Mouse (Mus musculus) hindbrain, postnatal 0 days (tissue): ENCODE data around the gene Cysrt1. TPM values are rescaled to one million over a fixed set of nuclear protein-coding genes. Genes with fewer than 3 reads are reported as not detected.
A peak's percentile ranks its signal among the peaks of the same experiment; 100 is the strongest.

ENCODE experiments used
- ATAC-seq: fragments of 200-750 bp; cut with Nextera tagmentation; 2 replicates; pipeline ENCODE4 v1.8.0; 2017; ENCODE audit warnings: mild to moderate bottlenecking, moderate TSS enrichment, moderate library complexity
- DNase-seq: peaks from one replicate; pipeline ENCODE4 v3.0.0-alpha.2; 2015; ENCODE audit warnings: low spot score
- H3K27ac ChIP-seq: fragments of 300-500 bp; sonication (generic); 2 replicates; pipeline ENCODE4 v1.5.1; 2014; ENCODE audit warnings: mild to moderate bottlenecking
- H3K27me3 ChIP-seq: fragments of 300-500 bp; sonication (generic); 2 replicates; pipeline ENCODE4 v1.6.1; 2014; ENCODE audit warnings: low read length, mixed read lengths; ENCODE audit not compliant: insufficient read depth
- H3K36me3 ChIP-seq: fragments of 300-500 bp; sonication (generic); 2 replicates; pipeline ENCODE4 v1.6.1; 2014; ENCODE audit warnings: low read length, mixed read lengths; ENCODE audit not compliant: insufficient read depth
- H3K4me1 ChIP-seq: fragments of 300-500 bp; sonication (generic); 2 replicates; pipeline ENCODE4 v1.6.1; 2014; ENCODE audit warnings: antibody characterized with exemption, low read length, mixed read lengths; ENCODE audit not compliant: insufficient read depth
- H3K4me2 ChIP-seq: fragments of 300-500 bp; sonication (generic); 2 replicates; pipeline ENCODE4 v1.6.1; 2014; ENCODE audit warnings: low read depth, mild to moderate bottlenecking, low read length, moderate library complexity, mixed read lengths
- H3K4me3 ChIP-seq: fragments of 300-500 bp; sonication (generic); 2 replicates; pipeline ENCODE4 v1.5.1; 2014; ENCODE audit warnings: low read length
- H3K9ac ChIP-seq: fragments of 300-500 bp; sonication (generic); replicated peaks from 2 replicates; pipeline ENCODE4 v1.6.1; 2014; ENCODE audit warnings: mild to moderate bottlenecking, low read length, moderate library complexity, mixed read lengths
- H3K9me3 ChIP-seq: fragments of 300-500 bp; sonication (generic); 2 replicates; pipeline ENCODE4 v1.6.1; 2016; ENCODE audit warnings: low read length, mixed read lengths
- CTCF ChIP-seq: IDR thresholded peaks from 2 replicates; pipeline ENCODE4 v1.5.1; 2016; ENCODE audit warnings: antibody characterized with exemption, control low read depth, low read depth
- WGBS: fragments of 180-500 bp; shearing (Covaris S2); extraction: QIAGEN DNeasy Blood & Tissue Kit; methylation state at CpG from one replicate; pipeline ENCODE4 v1.1.7; 2014; 5-methylcytosine and 5-hydroxymethylcytosine counted together
- polyA plus RNA-seq: library from polyadenylated mRNA; unstranded; fragments of >200 nt; fragmentation: Nextera tagmentation; extraction: Ambion mirVana; gene quantifications from 2 replicates; pipeline ENCODE4 v1.2.1, GENCODE M21; 2015
- total RNA-seq: library from RNA; depleted of rRNA; stranded (reverse); fragments of >200 nt; gene quantifications from 2 replicates; pipeline ENCODE4 v1.2.3, GENCODE M21; 2014; rRNA removed

Gene Cysrt1
- total and polyA plus RNA-seq, 2 experiments from 2014 or later, result 0.24 TPM; not detected in 1

DNA sequence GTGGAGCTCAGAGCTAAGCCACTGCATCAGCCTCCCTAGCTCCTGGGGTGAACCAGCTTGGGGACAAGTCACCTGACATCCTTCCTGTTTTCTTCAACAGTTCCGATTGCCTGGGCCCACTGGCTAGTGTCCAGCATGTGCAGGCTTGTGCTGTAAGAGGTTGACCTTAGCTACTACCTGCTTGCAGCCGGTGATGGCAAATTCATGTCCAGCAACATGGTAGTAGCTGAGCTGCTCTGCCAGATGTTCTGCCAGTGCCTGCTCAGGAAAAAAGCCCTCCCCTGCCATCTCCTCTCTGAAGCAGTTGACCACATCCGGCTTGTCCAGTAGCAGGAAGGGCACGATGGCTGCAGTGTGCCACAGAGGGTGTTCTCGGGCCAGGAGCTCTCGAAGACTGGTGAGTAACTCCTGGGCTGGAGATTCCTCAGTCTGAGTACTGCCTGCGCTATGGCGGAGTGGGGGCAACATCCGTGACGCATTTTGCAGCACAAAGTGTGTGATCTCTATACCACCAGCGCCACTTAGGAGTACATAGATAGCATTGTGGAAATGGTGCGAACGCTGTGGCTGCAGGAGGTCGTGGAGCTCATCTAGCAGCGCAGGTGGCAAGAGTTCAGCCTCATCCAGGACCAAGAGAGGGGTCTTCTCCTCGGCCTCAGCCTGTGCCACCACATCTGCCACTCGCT, 47.6 kb downstream of the Cysrt1 start:
- 0 out of 2 replicates have a peak, but pooled peaks cover 3% of the 10 kb centered on the region for H3K4me1 ChIP-seq
- peaks cover 8% of the 10 kb centered on the region for H3K36me3 ChIP-seq
- H3K27ac ChIP-seq, result no peak overlapping the region
- no peak overlapping the region for H3K4me2 ChIP-seq
- no peak for TF ChIP-seq CTCF
- no peak overlapping the region for H3K9ac ChIP-seq
- DNase-seq (no peak), ATAC-seq (no peak)
- no peak overlapping the region for H3K4me3 ChIP-seq
- H3K9me3 ChIP-seq, result no peaks in the 10 kb centered on the region
- WGBS, result 83% methylated on average over 17 of the region's 17 CpGs
- peaks cover 9% of the 10 kb centered on the region; the same call in 1 of the 2 replicates for H3K27me3 ChIP-seq

DNA sequence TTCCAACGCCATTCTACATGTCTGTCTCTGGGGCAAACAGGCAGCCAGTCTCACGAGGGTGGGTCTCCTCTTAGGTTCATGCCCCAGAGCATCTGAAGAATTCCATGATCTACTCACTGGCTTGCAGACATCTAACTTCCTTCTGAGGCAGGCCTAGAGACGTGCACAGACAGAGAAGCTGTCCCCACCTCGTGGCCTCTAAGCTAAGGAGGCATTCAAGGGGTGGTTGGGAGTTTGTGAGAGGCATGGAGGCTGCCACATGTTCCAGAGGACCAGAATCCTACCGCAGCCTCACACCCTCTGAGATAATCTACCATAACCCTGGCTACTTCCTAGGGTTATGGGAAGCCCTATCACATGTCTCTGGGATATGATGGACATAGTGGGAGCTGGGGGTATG, 48.2 kb downstream of the Cysrt1 start:
- H3K9ac ChIP-seq, result no peak overlapping the region
- 0 out of 2 replicates have a peak, but pooled peaks cover 3% of the 10 kb centered on the region for H3K4me1 ChIP-seq
- H3K4me2 ChIP-seq, result no peak overlapping the region
- H3K27ac ChIP-seq, result no peak overlapping the region
- H3K27me3 ChIP-seq, result peaks cover 9% of the 10 kb centered on the region; the same call in 1 of the 2 replicates
- no peak for TF ChIP-seq CTCF
- peaks cover 3% of the 10 kb centered on the region; the same call in 1 of the 2 replicates for H3K36me3 ChIP-seq
- DNase-seq (no peak), ATAC-seq (no peak)
- H3K9me3 ChIP-seq, result no peaks in the 10 kb centered on the region
- no peak overlapping the region for H3K4me3 ChIP-seq
- WGBS, result 78% methylated on average over 5 of the region's 5 CpGs

DNA sequence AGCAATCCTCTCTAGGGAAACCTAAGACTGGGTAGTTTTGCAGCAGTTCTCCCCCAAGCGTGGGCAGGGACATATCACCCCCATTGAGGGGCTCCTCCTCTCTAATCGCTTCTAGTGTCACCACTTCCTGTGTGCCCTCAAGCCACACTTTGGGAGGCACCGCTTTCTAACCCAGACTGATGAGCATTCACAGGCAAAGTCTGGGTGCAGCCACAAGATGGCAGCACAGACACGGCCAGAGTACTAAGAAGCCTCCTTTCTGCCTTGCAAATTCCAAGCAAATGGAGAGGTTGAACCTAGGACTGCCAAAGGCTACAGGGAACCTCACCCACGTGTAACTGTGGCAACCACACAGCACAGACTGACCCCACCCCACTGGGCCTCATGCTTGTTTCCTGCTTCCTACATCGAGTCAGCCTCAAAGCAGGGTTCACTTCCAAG, 48.9 kb downstream of the Cysrt1 start:
- DNase-seq, result peak; percentile 90
- no peak overlapping the region for H3K27ac ChIP-seq
- H3K9me3 ChIP-seq, result no peaks in the 10 kb centered on the region
- H3K4me2 ChIP-seq, result no peak overlapping the region
- under 1% methylated on average over 6 of the region's 6 CpGs for WGBS
- TF ChIP-seq CTCF, result peak; percentile 97
- H3K4me3 ChIP-seq, result no peak overlapping the region
- H3K36me3 ChIP-seq, result no peaks in the 10 kb centered on the region
- ATAC-seq, result peak; percentile 89
- H3K4me1 ChIP-seq, result 0 out of 2 replicates have a peak, but pooled peaks cover 3% of the 10 kb centered on the region
- no peak overlapping the region for H3K9ac ChIP-seq
- H3K27me3 ChIP-seq, result peaks cover 9% of the 10 kb centered on the region; the same call in 1 of the 2 replicates

Other genes starting within 250 kb of the Cysrt1 start
Only the 30 nearest of the 31 such genes appear.
- gene Nsmf, start 188.1 kb downstream of the Cysrt1 start, total RNA-seq, result 254 and 279 TPM in 2 replicates
- 152 and 159 TPM in 2 replicates for gene Nsmf, start 188.1 kb downstream of the Cysrt1 start, polyA plus RNA-seq
- gene Entpd8, start 162.1 kb downstream of the Cysrt1 start, total RNA-seq, result not detected in 2 replicates
- not detected in 2 replicates for gene Entpd8, start 162.1 kb downstream of the Cysrt1 start, polyA plus RNA-seq
- not detected in 2 replicates for gene Noxa1, start 147.3 kb downstream of the Cysrt1 start, total RNA-seq
- not detected in 2 replicates for gene Noxa1, start 147.3 kb downstream of the Cysrt1 start, polyA plus RNA-seq
- gene Nrarp, start 61.7 kb downstream of the Cysrt1 start, total RNA-seq, result 50.8 and 58.0 TPM in 2 replicates
- 14.2 and 14.7 TPM in 2 replicates for gene Nrarp, start 61.7 kb downstream of the Cysrt1 start, polyA plus RNA-seq
- gene Tor4a, start 45.6 kb downstream of the Cysrt1 start, total RNA-seq, result 4.0 and 4.7 TPM in 2 replicates
- 1.2 and 1.9 TPM in 2 replicates for gene Tor4a, start 45.6 kb downstream of the Cysrt1 start, polyA plus RNA-seq
- gene Nelfb, start 31.0 kb downstream of the Cysrt1 start, total RNA-seq, result 90.3 and 117 TPM in 2 replicates
- gene Nelfb, start 31.0 kb downstream of the Cysrt1 start, polyA plus RNA-seq, result 82.0 and 82.8 TPM in 2 replicates
- gene Stpg3, start 27.8 kb downstream of the Cysrt1 start, total RNA-seq, result not detected in 2 replicates
- gene Stpg3, start 27.8 kb downstream of the Cysrt1 start, polyA plus RNA-seq, result not detected in 2 replicates
- gene Fam166a, start 23.7 kb downstream of the Cysrt1 start, total RNA-seq, result not detected in 2 replicates
- gene Fam166a, start 23.7 kb downstream of the Cysrt1 start, polyA plus RNA-seq, result 0.42 TPM in 1 of 2 replicates, not detected in the other
- gene Tubb4b, start 17.8 kb downstream of the Cysrt1 start, total RNA-seq, result 827 and 864 TPM in 2 replicates
- 531 and 568 TPM in 2 replicates for gene Tubb4b, start 17.8 kb downstream of the Cysrt1 start, polyA plus RNA-seq
- not detected in 2 replicates for gene Slc34a3, start 8.1 kb downstream of the Cysrt1 start, total RNA-seq
- not detected in 2 replicates for gene Slc34a3, start 8.1 kb downstream of the Cysrt1 start, polyA plus RNA-seq
- not detected in 2 replicates for gene Rnf224, start 5.7 kb downstream of the Cysrt1 start, total RNA-seq
- gene Rnf224, start 5.7 kb downstream of the Cysrt1 start, polyA plus RNA-seq, result not detected in 2 replicates
- gene Rnf208, start 197 bp downstream of the Cysrt1 start, total RNA-seq, result 156 and 170 TPM in 2 replicates
- 197 and 219 TPM in 2 replicates for gene Rnf208, start 197 bp downstream of the Cysrt1 start, polyA plus RNA-seq
- 8.7 and 9.7 TPM in 2 replicates for gene AL732309.1, start 4.4 kb upstream of the Cysrt1 start, total RNA-seq
- 2.3 and 2.6 TPM in 2 replicates for gene AL732309.1, start 4.4 kb upstream of the Cysrt1 start, polyA plus RNA-seq
- 56.2 and 57.9 TPM in 2 replicates for gene Tmem203, start 13.0 kb upstream of the Cysrt1 start, total RNA-seq
- gene Tmem203, start 13.0 kb upstream of the Cysrt1 start, polyA plus RNA-seq, result 26.7 and 29.7 TPM in 2 replicates
- gene Tprn, start 20.2 kb upstream of the Cysrt1 start, total RNA-seq, result 39.1 and 45.6 TPM in 2 replicates
- 30.0 and 31.1 TPM in 2 replicates for gene Tprn, start 20.2 kb upstream of the Cysrt1 start, polyA plus RNA-seq
- 84.5 and 120 TPM in 2 replicates for gene Ssna1, start 30.0 kb upstream of the Cysrt1 start, total RNA-seq
- gene Ssna1, start 30.0 kb upstream of the Cysrt1 start, polyA plus RNA-seq, result 159 and 165 TPM in 2 replicates
- 26.1 and 46.7 TPM in 2 replicates for gene Anapc2, start 30.0 kb upstream of the Cysrt1 start, total RNA-seq
- 101 and 105 TPM in 2 replicates for gene Anapc2, start 30.0 kb upstream of the Cysrt1 start, polyA plus RNA-seq
- not detected in 2 replicates for gene Tmem210, start 45.7 kb upstream of the Cysrt1 start, total RNA-seq
- gene Tmem210, start 45.7 kb upstream of the Cysrt1 start, polyA plus RNA-seq, result not detected in 2 replicates
- 1.0 TPM in 1 of 2 replicates, not detected in the other for gene Lrrc26, start 47.5 kb upstream of the Cysrt1 start, total RNA-seq
- 0.20 and 0.44 TPM in 2 replicates for gene Lrrc26, start 47.5 kb upstream of the Cysrt1 start, polyA plus RNA-seq
- gene Grin1, start 76.7 kb upstream of the Cysrt1 start, total RNA-seq, result 146 and 156 TPM in 2 replicates
- gene Grin1, start 76.7 kb upstream of the Cysrt1 start, polyA plus RNA-seq, result 69.5 and 75.7 TPM in 2 replicates
- gene Man1b1, start 89.9 kb upstream of the Cysrt1 start, total RNA-seq, result 52.6 and 67.9 TPM in 2 replicates
- 46.7 and 49.7 TPM in 2 replicates for gene Man1b1, start 89.9 kb upstream of the Cysrt1 start, polyA plus RNA-seq
- gene Dpp7, start 113.9 kb upstream of the Cysrt1 start, total RNA-seq, result 19.0 and 30.0 TPM in 2 replicates
- 24.7 and 27.8 TPM in 2 replicates for gene Dpp7, start 113.9 kb upstream of the Cysrt1 start, polyA plus RNA-seq
- gene Uap1l1, start 123.2 kb upstream of the Cysrt1 start, total RNA-seq, result 5.8 and 7.5 TPM in 2 replicates
- 15.6 and 18.5 TPM in 2 replicates for gene Uap1l1, start 123.2 kb upstream of the Cysrt1 start, polyA plus RNA-seq
- gene Sapcd2, start 129.9 kb upstream of the Cysrt1 start, total RNA-seq, result 38.1 and 40.2 TPM in 2 replicates
- 20.2 and 22.0 TPM in 2 replicates for gene Sapcd2, start 129.9 kb upstream of the Cysrt1 start, polyA plus RNA-seq
- 8.4 and 12.9 TPM in 2 replicates for gene Entpd2, start 153.4 kb upstream of the Cysrt1 start, total RNA-seq
- 10.8 and 12.3 TPM in 2 replicates for gene Entpd2, start 153.4 kb upstream of the Cysrt1 start, polyA plus RNA-seq
- 249 and 289 TPM in 2 replicates for gene Npdc1, start 156.9 kb upstream of the Cysrt1 start, total RNA-seq
- gene Npdc1, start 156.9 kb upstream of the Cysrt1 start, polyA plus RNA-seq, result 416 and 422 TPM in 2 replicates
- gene Fut7, start 180.8 kb upstream of the Cysrt1 start, total RNA-seq, result 1.0 TPM in 1 of 2 replicates, not detected in the other
- 0.18 and 0.20 TPM in 2 replicates for gene Fut7, start 180.8 kb upstream of the Cysrt1 start, polyA plus RNA-seq
- gene Abca2, start 186.3 kb upstream of the Cysrt1 start, total RNA-seq, result 84.6 and 94.9 TPM in 2 replicates
- gene Abca2, start 186.3 kb upstream of the Cysrt1 start, polyA plus RNA-seq, result 10.7 and 12.5 TPM in 2 replicates
- gene Clic3, start 214.4 kb upstream of the Cysrt1 start, total RNA-seq, result 0.97 and 3.9 TPM in 2 replicates
- gene Clic3, start 214.4 kb upstream of the Cysrt1 start, polyA plus RNA-seq, result 4.1 and 4.8 TPM in 2 replicates
- gene Paxx, start 218.6 kb upstream of the Cysrt1 start, total RNA-seq, result 183 and 187 TPM in 2 replicates
- gene Paxx, start 218.6 kb upstream of the Cysrt1 start, polyA plus RNA-seq, result 141 and 145 TPM in 2 replicates